Mouse (Mus musculus) ES-E14 (cell line): ENCODE measurements around the gene Arl15. TPM values are rescaled to one million over a fixed set of nuclear protein-coding genes. Genes with fewer than 3 reads are reported as not detected.

ENCODE experiments used
- DNase-seq: peaks from one replicate; pipeline ENCODE4 v3.0.0-alpha.2; 2013; ENCODE audit warnings: low read depth, low spot score
- H3K27ac ChIP-seq: 2 replicates; pipeline ENCODE4 v1.5.1; 2012; ENCODE audit warnings: low read depth, mild to moderate bottlenecking, low read length, moderate library complexity, mixed read lengths; ENCODE audit not compliant: poor library complexity, insufficient read depth, severe bottlenecking
- H3K36me3 ChIP-seq: 2 replicates; pipeline ENCODE4 v1.6.1; 2012; ENCODE audit warnings: mild to moderate bottlenecking, low read length, moderate library complexity, mixed read lengths; ENCODE audit not compliant: control insufficient read depth, poor library complexity, insufficient read depth, severe bottlenecking
- H3K4me1 ChIP-seq, 2 experiments: fragments of 150-350 bp in 1 of 2; sonication (generic) in 1 of 2; 2 replicates each; pipeline ENCODE4 v1.6.1; 2012; ENCODE audit warnings: low read length in 2 of 2, mild to moderate bottlenecking in 1 of 2, mixed read lengths in 1 of 2; ENCODE audit not compliant: control insufficient read depth in 2 of 2, insufficient read depth in 2 of 2, poor library complexity in 1 of 2
- H3K4me3 ChIP-seq, 2 experiments: fragments of 150-350 bp in 1 of 2; sonication (generic) in 1 of 2; 2 replicates each; pipeline ENCODE4 v1.5.1; 2012; ENCODE audit warnings: low read length in 2 of 2, low read depth in 1 of 2, mild to moderate bottlenecking in 1 of 2, mixed read lengths in 1 of 2; ENCODE audit not compliant: insufficient read depth in 1 of 2, poor library complexity in 1 of 2, severe bottlenecking in 1 of 2
- H3K9ac ChIP-seq: 2 replicates; pipeline ENCODE4 v1.6.1; 2012; ENCODE audit warnings: low read depth, mild to moderate bottlenecking, low read length, mixed read lengths; ENCODE audit not compliant: poor library complexity, insufficient read depth, severe bottlenecking
- H3K9me3 ChIP-seq: fragments of 150-350 bp; sonication (generic); 2 replicates; pipeline ENCODE4 v1.6.1; 2012; ENCODE audit warnings: low read depth, mild to moderate bottlenecking, low read length; ENCODE audit not compliant: control insufficient read depth, insufficient read depth
- CHD2 ChIP-seq: IDR thresholded peaks from 2 replicates; pipeline ENCODE4 v1.6.1; 2014; ENCODE audit warnings: mild to moderate bottlenecking, low read depth, low read length, inconsistent platforms
- HCFC1 ChIP-seq: IDR thresholded peaks from 2 replicates; pipeline ENCODE4 v1.6.1; 2012; ENCODE audit warnings: low read length, inconsistent platforms, borderline replicate concordance; ENCODE audit not compliant: insufficient read depth
- MAFK ChIP-seq: IDR thresholded peaks from 2 replicates; pipeline ENCODE4 v1.6.1; 2014; ENCODE audit warnings: mild to moderate bottlenecking, low read depth, low read length, inconsistent platforms; ENCODE audit not compliant: insufficient read depth
- ZC3H11A ChIP-seq: IDR thresholded peaks from 2 replicates; pipeline ENCODE4 v1.6.1; 2012; ENCODE audit warnings: low read depth, mild to moderate bottlenecking, inconsistent platforms, low read length, borderline replicate concordance
- ZNF384 ChIP-seq: IDR thresholded peaks from 2 replicates; pipeline ENCODE4 v1.6.1; 2012; ENCODE audit warnings: low read depth, low read length, inconsistent platforms
- in situ Hi-C, 2 experiments: fragments of 600-800 bp; cut with MboI; formaldehyde crosslinking; loops; one replicate each; pipeline ENCODE4 v1.15.1; 2025; ENCODE audit warnings: low sequenced_read_pairs in 2 of 2, inconsistent platforms in 1 of 2; ENCODE audit not compliant: unreplicated experiment in 2 of 2
- total RNA-seq: library from RNA; depleted of rRNA; stranded (reverse); fragments of 300-350 nt; gene quantifications from 2 replicates; pipeline ENCODE4 v1.2.3, GENCODE M21; 2012

Gene Arl15
- total RNA-seq, 1 experiment, result 15.1 TPM

DNA sequence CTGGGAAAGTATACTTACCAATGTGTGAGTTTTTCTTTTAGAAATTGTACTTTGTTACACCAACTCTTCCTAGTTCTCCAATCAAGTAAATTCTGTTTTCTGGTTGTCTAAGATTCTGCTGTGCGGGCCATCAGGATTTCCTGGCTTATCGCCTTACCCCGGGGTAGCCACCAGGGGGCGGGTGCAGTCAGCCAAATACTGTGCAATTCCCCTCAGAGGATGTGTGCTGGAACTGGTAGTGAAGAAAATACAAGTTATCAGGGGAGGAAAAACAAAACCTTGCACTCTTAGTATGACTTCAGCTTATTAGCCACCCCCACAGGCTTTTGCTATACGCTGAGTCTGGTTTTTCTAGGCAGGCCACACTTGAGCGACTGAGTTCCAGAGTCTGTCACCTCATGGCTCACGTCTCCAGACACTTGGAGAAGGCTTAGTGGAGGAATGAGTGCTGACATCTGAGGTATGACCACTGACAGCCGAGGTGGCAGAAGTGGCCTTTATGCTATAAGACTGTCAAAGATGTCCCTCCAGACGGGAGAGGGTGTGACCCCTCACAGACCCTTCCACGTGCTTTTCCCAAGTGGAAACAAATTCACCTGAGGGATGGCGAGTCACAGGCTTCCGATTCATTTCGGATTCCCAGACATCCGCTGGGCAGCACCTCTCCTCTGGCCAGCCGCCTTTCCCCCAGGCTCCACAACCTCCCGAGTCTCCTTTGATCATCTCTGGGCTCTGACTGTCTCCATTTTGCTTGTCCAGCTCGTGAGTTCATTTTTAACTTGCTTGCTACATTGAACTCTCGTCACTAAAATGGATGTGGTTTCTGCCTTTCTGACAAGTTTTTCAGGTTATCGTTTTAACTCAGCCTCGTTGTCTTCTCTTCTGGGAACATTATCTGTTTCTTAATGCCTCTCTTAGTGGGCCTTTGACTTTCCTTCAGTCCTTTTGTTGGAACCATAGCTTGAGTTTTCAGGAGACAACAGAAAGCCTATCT lies 75.2 kb downstream of the Arl15 start:
- H3K4me3 ChIP-seq, result no peak overlapping the region
- peaks cover 4% of the 10 kb centered on the region; the same call in 1 of the 2 replicates for H3K36me3 ChIP-seq
- DNase-seq, result no peak
- H3K9me3 ChIP-seq, result no peaks in the 10 kb centered on the region
- no peak overlapping the region for H3K9ac ChIP-seq
- in situ Hi-C loops, result loop anchor here in 1 of 2 experiments (10.0 kb wide), 2 partner anchors 175 to 585 kb away; partner anchors contain the start of gene Fst
- H3K4me1 ChIP-seq, result peaks cover 2 to 6% of the 10 kb centered on the region in 2 experiments
- no peak overlapping the region for H3K27ac ChIP-seq
- TF ChIP-seq MAFK (no peak), ZC3H11A (no peak), CHD2 (no peak)

DNA sequence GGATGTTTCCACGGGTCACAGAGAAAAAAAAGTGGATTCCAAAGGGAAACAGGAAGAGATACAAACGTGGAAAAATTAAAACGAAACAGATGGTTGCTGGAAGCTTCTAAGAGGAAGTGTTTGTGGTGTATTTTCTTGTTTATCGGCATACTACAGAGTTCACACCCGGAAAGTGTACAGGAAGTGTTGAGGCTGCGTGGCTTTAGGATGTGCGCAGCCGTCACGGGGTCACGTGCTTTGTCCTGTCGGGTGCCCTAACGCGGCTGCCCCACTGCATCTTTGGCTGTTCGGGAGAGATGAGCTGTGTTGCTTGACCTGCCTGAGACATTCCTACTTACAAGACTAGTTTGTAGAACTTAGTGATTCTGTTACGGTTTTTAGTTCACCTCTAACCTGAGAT lies 76.1 kb downstream of the Arl15 start:
- DNase-seq, result no peak
- Histone ChIP-seq H3K36me3 (peaks cover 4% of the 10 kb centered on the region; the same call in 1 of the 2 replicates), H3K27ac (no peak overlapping the region), H3K9ac (no peak overlapping the region), H3K9me3 (no peaks in the 10 kb centered on the region), H3K4me3 (no peak overlapping the region), H3K4me1 (peaks cover 2 to 3% of the 10 kb centered on the region in 2 experiments; a peak in 2 of 4 replicates)
- TF ChIP-seq HCFC1, result no peak
- no peak for TF ChIP-seq ZNF384
- TF ChIP-seq ZC3H11A, result no peak
- TF ChIP-seq CHD2, result no peak
- TF ChIP-seq MAFK, result no peak
- in situ Hi-C loops, result loop anchor here in 1 of 2 experiments (10.0 kb wide), 1 partner anchor 584 kb away; the partner anchor contains the start of gene Fst

DNA sequence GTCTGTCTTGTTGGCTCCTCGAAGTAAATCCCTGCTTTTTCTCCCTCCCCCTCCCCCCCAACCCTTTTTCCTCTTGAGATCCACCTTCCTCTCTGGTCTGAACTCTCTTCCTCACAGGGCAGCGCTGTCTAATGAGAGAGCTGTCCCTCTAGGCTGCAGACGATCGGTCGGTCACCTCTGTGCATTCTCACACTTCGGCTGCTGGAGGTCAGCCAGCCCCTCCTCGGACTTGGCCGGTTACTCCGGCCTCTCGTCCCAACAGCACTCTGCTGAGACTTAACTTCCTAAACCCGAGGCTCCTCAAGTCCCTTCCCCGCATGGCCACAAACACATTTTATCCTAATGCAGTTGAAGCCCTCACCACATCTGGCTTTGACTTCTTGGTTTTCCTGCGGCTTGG lies 77.5 kb downstream of the Arl15 start:
- H3K27ac ChIP-seq, result no peak overlapping the region
- H3K4me3 ChIP-seq, result no peak overlapping the region
- H3K36me3 ChIP-seq, result peaks cover 4% of the 10 kb centered on the region; the same call in 1 of the 2 replicates

DNA sequence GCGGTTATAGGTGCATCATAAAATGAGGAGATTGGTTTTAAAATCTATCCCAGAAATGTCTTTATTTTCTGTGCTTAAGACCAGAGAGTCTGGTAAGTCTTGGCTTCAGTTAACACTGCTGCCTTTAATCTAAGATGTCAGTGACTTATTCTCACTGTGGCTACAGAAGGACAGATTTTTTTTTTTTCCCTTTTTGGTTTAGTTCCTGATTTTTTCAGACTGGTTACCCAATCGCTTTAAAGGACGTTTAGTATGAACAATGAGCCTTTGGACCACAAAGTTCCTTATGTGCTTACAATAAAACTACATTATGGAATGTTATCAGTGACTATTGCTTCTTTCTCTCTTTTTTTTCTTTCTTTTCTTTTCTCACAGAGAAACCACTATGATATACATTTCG lies 81.4 kb downstream of the Arl15 start:
- in situ Hi-C loops, result loop anchor here (10.0 to 25.0 kb wide), 3 partner anchors 579 to 1087 kb away; partner anchors contain the start of gene Fst (in 1 of the 2)
- no peak overlapping the region for H3K27ac ChIP-seq

More for the DNA sequence above, 77.5 kb downstream of the Arl15 start:
- H3K4me1 ChIP-seq, result peaks cover 0 to 3% of the 10 kb centered on the region in 2 experiments; a peak in 1 of 4 replicates
- TF ChIP-seq ZNF384 (no peak), CHD2 (no peak), HCFC1 (no peak), ZC3H11A (no peak), MAFK (no peak)
- H3K9me3 ChIP-seq, result no peaks in the 10 kb centered on the region
- no peak for DNase-seq
- no peak overlapping the region for H3K9ac ChIP-seq
- in situ Hi-C loops, result loop anchor here in 1 of 2 experiments (10.0 kb wide), 1 partner anchor 583 kb away; the partner anchor contains the start of gene Fst

More for the DNA sequence above, 81.4 kb downstream of the Arl15 start:
- Histone ChIP-seq H3K9me3 (no peaks in the 10 kb centered on the region), H3K4me3 (no peak overlapping the region), H3K9ac (no peak overlapping the region), H3K36me3 (peaks cover 4% of the 10 kb centered on the region; the same call in 1 of the 2 replicates), H3K4me1 (peaks cover 3 to 7% of the 10 kb centered on the region in 2 experiments; a peak in 3 of 4 replicates)
- DNase-seq, result no peak
- TF ChIP-seq HCFC1, result no peak
- TF ChIP-seq MAFK, result no peak
- TF ChIP-seq ZC3H11A, result no peak
- TF ChIP-seq ZNF384, result no peak
- no peak for TF ChIP-seq CHD2
